Mouse (Mus musculus): Measurements from ENCODE around the gene Vmn1r118. TPM values are rescaled to one million over a fixed set of nuclear protein-coding genes. Genes with fewer than 3 reads are reported as not detected.
"Not testable (repeated sequence)": the region's sequence is repeated elsewhere in the genome, so short reads cannot be mapped to it uniquely, and the experiment has no call there.

Gene Vmn1r118
- not detected in 2 replicates for polyA plus RNA-seq (2015; fragmentation: Nextera tagmentation; extraction: Ambion mirVana)

DNA sequence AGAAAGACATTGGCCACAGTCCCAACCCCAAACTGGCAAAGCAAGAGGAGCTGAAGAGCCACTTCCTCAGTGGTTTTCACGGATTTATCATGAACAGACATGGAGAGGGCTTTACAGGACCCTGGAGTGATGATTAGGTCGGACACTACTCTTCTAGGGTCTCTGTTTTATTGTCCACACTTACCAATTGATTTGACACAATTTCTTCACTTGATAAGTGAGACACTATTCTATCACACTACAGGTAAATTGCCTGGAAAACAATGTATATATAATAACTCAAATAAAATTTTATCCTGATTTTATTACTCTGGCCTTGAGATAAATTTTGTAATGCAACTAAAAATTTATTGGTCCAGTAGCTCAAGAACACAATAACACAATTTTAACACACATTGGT lies at the start of gene Vmn1r118:
Gene Vmn1r118, minus strand, starts transcription at position 101 of the 400 bp plus-strand sequence.
- H3K9ac ChIP-seq; H3K36me3 ChIP-seq; H3K4me2 ChIP-seq (replicated peaks); H3K4me3 ChIP-seq (replicated peaks); H3K27me3 ChIP-seq (replicated peaks); H3K4me1 ChIP-seq (replicated peaks); H3K27ac ChIP-seq; ATAC-seq; H3K9me3 ChIP-seq: not testable (repeated sequence)
- WGBS, result no CpG with 5 or more reads among the region's 2 CpGs

DNA sequence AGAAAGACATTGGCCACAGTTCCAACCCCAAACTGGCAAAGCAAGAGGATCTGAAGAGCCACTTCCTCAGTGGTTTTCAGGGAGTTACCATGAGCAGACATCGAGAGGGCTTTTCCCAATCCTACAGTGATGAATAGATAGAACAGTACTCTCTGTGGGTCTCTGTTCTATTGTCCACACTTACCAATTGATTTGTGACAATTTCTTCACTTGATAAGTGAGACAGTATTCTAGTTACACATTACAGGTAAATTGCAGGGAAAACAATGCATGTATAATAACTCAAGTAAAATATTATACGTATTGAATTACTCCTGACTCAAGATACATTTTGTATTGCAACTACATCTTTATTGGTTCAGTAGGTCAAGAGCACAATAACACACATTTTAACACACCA lies 28.1 kb downstream of the Vmn1r118 start, which contains the start of gene Vmn1r117:
Gene Vmn1r117, minus strand, starts transcription at position 101 of the 400 bp plus-strand sequence.
- H3K4me3 ChIP-seq (replicated peaks); ATAC-seq; H3K9ac ChIP-seq; H3K27ac ChIP-seq; H3K4me1 ChIP-seq (replicated peaks); H3K27me3 ChIP-seq (replicated peaks); H3K9me3 ChIP-seq; H3K36me3 ChIP-seq; H3K4me2 ChIP-seq (replicated peaks): not testable (repeated sequence)
- WGBS, result no CpG with 5 or more reads among the region's 2 CpGs

DNA sequence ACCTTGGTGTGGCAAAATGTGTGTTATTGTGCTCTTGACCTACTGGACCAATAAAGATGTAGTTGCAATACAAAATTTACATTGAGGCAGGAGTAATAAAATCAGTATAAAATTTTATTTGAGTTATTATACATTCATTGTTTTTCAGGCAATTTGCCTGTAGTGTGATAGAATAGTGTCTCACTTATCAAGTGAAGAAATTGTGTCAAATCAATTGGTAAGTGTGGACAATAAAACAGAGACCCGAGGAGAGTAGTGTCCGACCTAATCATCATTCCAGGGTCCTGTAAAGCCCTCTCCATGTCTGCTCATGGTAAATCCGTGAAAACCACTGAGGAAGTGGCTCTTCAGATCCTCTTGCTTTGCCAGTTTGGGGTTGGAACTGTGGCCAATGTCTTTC lies 40.2 kb downstream of the Vmn1r118 start, which contains the start of gene Vmn1r116:
Gene Vmn1r116, plus strand, starts transcription at position 301 of the 400 bp plus-strand sequence.
- H3K9me3 ChIP-seq; H3K4me1 ChIP-seq (replicated peaks); H3K36me3 ChIP-seq; H3K9ac ChIP-seq; H3K4me2 ChIP-seq (replicated peaks); H3K4me3 ChIP-seq (replicated peaks); ATAC-seq; H3K27me3 ChIP-seq (replicated peaks); H3K27ac ChIP-seq: not testable (repeated sequence)
- WGBS, result 40% methylated on average over 3 of the region's 3 CpGs

Other genes with a start within 250 kb of the Vmn1r118 start
- gene Vmn1r107, start 243.4 kb downstream of the Vmn1r118 start, polyA plus RNA-seq (2015; fragmentation: Nextera tagmentation; extraction: Ambion mirVana), result not detected in 2 replicates
- not detected in 2 replicates for gene Vmn1r111, start 209.1 kb downstream of the Vmn1r118 start, polyA plus RNA-seq (2015; fragmentation: Nextera tagmentation; extraction: Ambion mirVana)
- gene Gm10668, start 181.7 kb downstream of the Vmn1r118 start, polyA plus RNA-seq (2015; fragmentation: Nextera tagmentation; extraction: Ambion mirVana), result not detected in 2 replicates
- not detected in 2 replicates for gene Vmn1r112, start 141.2 kb downstream of the Vmn1r118 start, polyA plus RNA-seq (2015; fragmentation: Nextera tagmentation; extraction: Ambion mirVana)
- not detected in 2 replicates for gene Vmn1r113, start 125.1 kb downstream of the Vmn1r118 start, polyA plus RNA-seq (2015; fragmentation: Nextera tagmentation; extraction: Ambion mirVana)
- gene Vmn1r114, start 100.2 kb downstream of the Vmn1r118 start, polyA plus RNA-seq (2015; fragmentation: Nextera tagmentation; extraction: Ambion mirVana), result not detected in 2 replicates
- not detected in 2 replicates for gene Vmn1r115, start 67.4 kb downstream of the Vmn1r118 start, polyA plus RNA-seq (2015; fragmentation: Nextera tagmentation; extraction: Ambion mirVana)
- not detected in 2 replicates for gene Vmn1r116, start 40.1 kb downstream of the Vmn1r118 start, polyA plus RNA-seq (2015; fragmentation: Nextera tagmentation; extraction: Ambion mirVana)
- gene Vmn1r117, start 28.2 kb downstream of the Vmn1r118 start, polyA plus RNA-seq (2015; fragmentation: Nextera tagmentation; extraction: Ambion mirVana), result not detected in 2 replicates
- gene Vmn1r119, start 100.1 kb upstream of the Vmn1r118 start, polyA plus RNA-seq (2015; fragmentation: Nextera tagmentation; extraction: Ambion mirVana), result not detected in 2 replicates
- gene Vmn1r120, start 141.4 kb upstream of the Vmn1r118 start, polyA plus RNA-seq (2015; fragmentation: Nextera tagmentation; extraction: Ambion mirVana), result not detected in 2 replicates
- not detected in 2 replicates for gene Vmn1r121, start 186.2 kb upstream of the Vmn1r118 start, polyA plus RNA-seq (2015; fragmentation: Nextera tagmentation; extraction: Ambion mirVana)
- not detected in 2 replicates for gene Vmn1r122, start 221.8 kb upstream of the Vmn1r118 start, polyA plus RNA-seq (2015; fragmentation: Nextera tagmentation; extraction: Ambion mirVana)
- gene Vmn1r123, start 249.8 kb upstream of the Vmn1r118 start, polyA plus RNA-seq (2015; fragmentation: Nextera tagmentation; extraction: Ambion mirVana), result not detected in 2 replicates